Mouse (Mus musculus) lung, postnatal 0 days (tissue): ENCODE measurements at regions not wholly inside any gene's neighbourhood (a gene's known extent, or its start where the extent isn't known, plus 50 kb on each side); places are given as distances from the start of the nearest gene placed in this dataset.

Experiments used
- CTCF ChIP-seq: IDR thresholded peaks from 2 replicates; pipeline ENCODE4 v1.5.1; 2016; ENCODE audit warnings: antibody characterized with exemption, mild to moderate bottlenecking
- EP300 ChIP-seq: IDR thresholded peaks from 2 replicates; pipeline ENCODE4 v1.6.1; 2016; ENCODE audit warnings: antibody characterized with exemption, mild to moderate bottlenecking, control low read depth

- no peak for TF ChIP-seq CTCF
- no peak for TF ChIP-seq EP300
Observed at GRCm38 (mm10) chr2:128387851-128388471, 203.0 kb upstream of the Spdye4c start.
